ENCODE assay signal across 26 mouse cellular contexts in genomic region chr2:156686754-156687153, GRCm38 (mm10).
A peak's percentile ranks its signal among the peaks of the same experiment; 100 is the strongest.
DNase-seq lines count a peak whose midpoint lies in the region; ATAC-seq and TF ChIP-seq lines count a peak whose summit lies in the region.
"Had no signal": no experiment of that assay in that cellular context is flagged by ENCODE, and none has a peak within 500 bp of the region (broad histone marks: within the 10 kb centered on the region; RNA-seq: fewer than 3 reads in every experiment).

No protein-coding gene starts in this region.

- no peak for TF ChIP-seq POLR2A in cortical plate, adult 2 months (IDR thresholded peaks at IDR 0.05; ENCODE audit: extremely low read depth, insufficient read depth, low read length)

- H3K4me3 ChIP-seq in hindbrain, postnatal 0 days (ENCODE audit: low read length): no peak overlapping the region
- H3K4me3 ChIP-seq in hindbrain, embryonic 13.5 days: no peak overlapping the region
- no peak overlapping the region for H3K4me3 ChIP-seq in neural tube, embryonic 11.5 days (ENCODE audit: low read depth, low read length)
- H3K4me3 ChIP-seq in neural tube, embryonic 15.5 days (replicated peaks): no peak overlapping the region
- H3K4me3 ChIP-seq in cortical plate, adult 2 months (ENCODE audit: insufficient read depth, low read length): no peak overlapping the region
- no peak overlapping the region for H3K4me3 ChIP-seq in kidney, embryonic 15.5 days (replicated peaks)
- H3K4me3 ChIP-seq: embryonic facial prominence, embryonic 10.5 days; embryonic facial prominence, embryonic 13.5 days; erythroblast, embryonic 14.5 days; forebrain, embryonic 13.5 days; gastrocnemius, adult 2 months; hindbrain, embryonic 12.5 days had no signal

- H3K9ac ChIP-seq in hindbrain, postnatal 0 days (replicated peaks; ENCODE audit: low read length): no peak overlapping the region
- H3K9ac ChIP-seq in hindbrain, embryonic 13.5 days: no peak overlapping the region
- H3K9ac ChIP-seq in neural tube, embryonic 11.5 days (ENCODE audit: low read length): peak overlapping the region; percentile 5; the same call in 1 of the 2 replicates
- no peak overlapping the region for H3K9ac ChIP-seq in neural tube, embryonic 15.5 days (replicated peaks)
- no peak overlapping the region for H3K9ac ChIP-seq in kidney, embryonic 15.5 days
- H3K9ac ChIP-seq: embryonic facial prominence, embryonic 13.5 days; forebrain, embryonic 13.5 days; hindbrain, embryonic 12.5 days had no signal

- DNase-seq in hindbrain, postnatal 0 days (ENCODE audit: low spot score): peak; percentile 65
- no peak for DNase-seq in neural tube, embryonic 11.5 days (ENCODE audit: low spot score)
- DNase-seq: adrenal gland, adult 8-10 months; adrenal gland, postnatal 25 days; cerebellum, adult 18-20 months; cerebellum, adult 9-10 months; cerebellum, postnatal 25 days; embryo, embryonic 11 days; gastrocnemius, adult 2 months; gastrocnemius, postnatal 14 days; heart, adult 11 months had no signal

- no peak overlapping the region for H3K27ac ChIP-seq in hindbrain, postnatal 0 days
- no peak overlapping the region for H3K27ac ChIP-seq in hindbrain, embryonic 13.5 days
- H3K27ac ChIP-seq in neural tube, embryonic 11.5 days (ENCODE audit: low read depth, low read length): no peak overlapping the region
- H3K27ac ChIP-seq in neural tube, embryonic 15.5 days (replicated peaks): no peak overlapping the region
- 0 out of 2 replicates have a peak overlapping the region, but pooled peaks have one; percentile 8 for H3K27ac ChIP-seq in cortical plate, adult 2 months (ENCODE audit: insufficient read depth, low read length)
- H3K27ac ChIP-seq in kidney, embryonic 15.5 days: no peak overlapping the region
- H3K27ac ChIP-seq: embryonic facial prominence, embryonic 10.5 days; embryonic facial prominence, embryonic 13.5 days; forebrain, embryonic 13.5 days; gastrocnemius, adult 2 months; hindbrain, embryonic 12.5 days had no signal

- peak; percentile 68 for ATAC-seq in hindbrain, postnatal 0 days
- ATAC-seq in hindbrain, embryonic 13.5 days (ENCODE audit: low FRiP score): no peak
- no peak for ATAC-seq in neural tube, embryonic 11.5 days (ENCODE audit: insufficient read depth, low FRiP score, low TSS enrichment)
- no peak for ATAC-seq in neural tube, embryonic 15.5 days (ENCODE audit: low FRiP score)
- no peak for ATAC-seq in kidney, embryonic 15.5 days (replicated peaks; ENCODE audit: low FRiP score)
- ATAC-seq: activated CD4-positive, CD25-positive, alpha-beta regulatory T cell, adult 4 months; CD4-positive, CD25-positive, alpha-beta regulatory T cell, adult 4 months; forebrain, embryonic 13.5 days; forebrain, embryonic 16.5 days; hindbrain, embryonic 16.5 days; inflammation-experienced regulatory T-cells, adult 6 months had no signal

- 64% methylated on average over 4 of the region's 4 CpGs for WGBS in hindbrain, postnatal 0 days
- WGBS in hindbrain, embryonic 13.5 days: 79% methylated on average over 4 of the region's 4 CpGs
- 80% methylated on average over 4 of the region's 4 CpGs for WGBS in neural tube, embryonic 11.5 days
- WGBS in neural tube, embryonic 15.5 days: 86% methylated on average over 4 of the region's 4 CpGs
- WGBS in kidney, embryonic 15.5 days: 70% methylated on average over 4 of the region's 4 CpGs

- no peak overlapping the region for H3K4me2 ChIP-seq in hindbrain, postnatal 0 days (ENCODE audit: low read depth, low read length)
- no peak overlapping the region for H3K4me2 ChIP-seq in hindbrain, embryonic 13.5 days
- H3K4me2 ChIP-seq in neural tube, embryonic 11.5 days (ENCODE audit: low read depth): no peak overlapping the region
- no peak overlapping the region for H3K4me2 ChIP-seq in neural tube, embryonic 15.5 days
- H3K4me2 ChIP-seq in kidney, embryonic 15.5 days: no peak overlapping the region
- H3K4me2 ChIP-seq: embryonic facial prominence, embryonic 13.5 days; forebrain, embryonic 13.5 days; heart, embryonic 11.5 days; hindbrain, embryonic 12.5 days had no signal

- no peaks in the 10 kb centered on the region for H3K27me3 ChIP-seq in hindbrain, postnatal 0 days (ENCODE audit: insufficient read depth, low read length)
- H3K27me3 ChIP-seq in hindbrain, embryonic 13.5 days: peaks cover 18% of the 10 kb centered on the region; the same call in 1 of the 2 replicates
- H3K27me3 ChIP-seq in neural tube, embryonic 11.5 days (ENCODE audit: control insufficient read depth, insufficient read depth, low read length): no peaks in the 10 kb centered on the region
- H3K27me3 ChIP-seq in neural tube, embryonic 15.5 days (replicated peaks): peaks cover 3% of the 10 kb centered on the region; the same call in 1 of the 2 replicates
- H3K27me3 ChIP-seq in kidney, embryonic 15.5 days: peaks cover 26% of the 10 kb centered on the region
- H3K27me3 ChIP-seq: forebrain, embryonic 13.5 days had no signal

- no peaks in the 10 kb centered on the region for H3K9me3 ChIP-seq in hindbrain, postnatal 0 days (ENCODE audit: low read length)
- no peaks in the 10 kb centered on the region for H3K9me3 ChIP-seq in hindbrain, embryonic 13.5 days
- H3K9me3 ChIP-seq in neural tube, embryonic 11.5 days (ENCODE audit: control insufficient read depth, low read length): no peaks in the 10 kb centered on the region
- H3K9me3 ChIP-seq in neural tube, embryonic 15.5 days (replicated peaks): no peaks in the 10 kb centered on the region
- no peaks in the 10 kb centered on the region for H3K9me3 ChIP-seq in kidney, embryonic 15.5 days (replicated peaks)
- H3K9me3 ChIP-seq: embryonic facial prominence, embryonic 10.5 days; embryonic facial prominence, embryonic 13.5 days; forebrain, embryonic 13.5 days; hindbrain, embryonic 12.5 days had no signal

- TF ChIP-seq CTCF in hindbrain, postnatal 0 days (IDR thresholded peaks at IDR 0.05; ENCODE audit: low read depth): peak; percentile 51
- no peak for TF ChIP-seq CTCF in cortical plate, adult 2 months (IDR thresholded peaks at IDR 0.05; ENCODE audit: extremely low read depth, insufficient read depth, low read length)

- no peaks in the 10 kb centered on the region for H3K36me3 ChIP-seq in hindbrain, postnatal 0 days (ENCODE audit: insufficient read depth, low read length)
- no peaks in the 10 kb centered on the region for H3K36me3 ChIP-seq in hindbrain, embryonic 13.5 days
- H3K36me3 ChIP-seq in neural tube, embryonic 11.5 days (ENCODE audit: control insufficient read depth, insufficient read depth, low read length): no peaks in the 10 kb centered on the region
- H3K36me3 ChIP-seq in neural tube, embryonic 15.5 days: no peaks in the 10 kb centered on the region
- H3K36me3 ChIP-seq in kidney, embryonic 15.5 days: no peaks in the 10 kb centered on the region
- H3K36me3 ChIP-seq: embryonic facial prominence, embryonic 10.5 days; embryonic facial prominence, embryonic 13.5 days; hindbrain, embryonic 12.5 days had no signal

- H3K4me1 ChIP-seq in hindbrain, postnatal 0 days (ENCODE audit: insufficient read depth, low read length): 0 out of 2 replicates have a peak, but pooled peaks cover 8% of the 10 kb centered on the region
- peaks cover 26% of the 10 kb centered on the region for H3K4me1 ChIP-seq in hindbrain, embryonic 13.5 days (replicated peaks)
- H3K4me1 ChIP-seq in neural tube, embryonic 11.5 days (ENCODE audit: control insufficient read depth, insufficient read depth, low read length): no peaks in the 10 kb centered on the region
- peaks cover 18% of the 10 kb centered on the region for H3K4me1 ChIP-seq in neural tube, embryonic 15.5 days
- H3K4me1 ChIP-seq in cortical plate, adult 2 months (ENCODE audit: control insufficient read depth, insufficient read depth, low read length): peaks cover 7% of the 10 kb centered on the region
- H3K4me1 ChIP-seq in kidney, embryonic 15.5 days: peaks cover 8% of the 10 kb centered on the region
